Mouse (Mus musculus) CD4-positive, CD25-positive, alpha-beta regulatory T cell, adult 4 months (primary cell): ENCODE measurements around the gene Nacc2. TPM values are rescaled to one million over a fixed set of nuclear protein-coding genes. Genes with fewer than 3 reads are reported as not detected.

Source experiments
- polyA plus RNA-seq, 2 experiments: library from polyadenylated mRNA; unstranded; fragments of 100-300 nt; shearing (Covaris generic); gene quantifications; one replicate each; pipeline ENCODE4 v1.2.1; 2017

The Nacc2 gene
- polyA plus RNA-seq, 2 experiments from 2014 or later, result 0.44 to 0.75 TPM

Other genes with a start within 250 kb of the Nacc2 start
- gene Camsap1, start 139.9 kb downstream of the Nacc2 start, polyA plus RNA-seq, result 1 to 10 TPM; 6.0 to 9.7 TPM
- gene Ubac1, start 101.5 kb downstream of the Nacc2 start, polyA plus RNA-seq, result 10 to 100 TPM; 10.2 to 11.8 TPM
- gene Lhx3, start 85.1 kb upstream of the Nacc2 start, polyA plus RNA-seq, result not detected
- 1 to 10 TPM; 2.0 to 2.1 TPM for gene Qsox2, start 114.3 kb upstream of the Nacc2 start, polyA plus RNA-seq
- gene Ccdc187, start 171.3 kb upstream of the Nacc2 start, polyA plus RNA-seq, result not detected
- 1 to 10 TPM; 3.3 to 4.9 TPM for gene Gpsm1, start 192.3 kb upstream of the Nacc2 start, polyA plus RNA-seq
- gene Dnlz, start 228.9 kb upstream of the Nacc2 start, polyA plus RNA-seq, result 1 to 10 TPM; 6.4 to 7.1 TPM
- gene Card9, start 237.7 kb upstream of the Nacc2 start, polyA plus RNA-seq, result under 1 TPM; 0.65 to 0.85 TPM